Mouse (Mus musculus): ENCODE results near the gene Kifc3.

DNA sequence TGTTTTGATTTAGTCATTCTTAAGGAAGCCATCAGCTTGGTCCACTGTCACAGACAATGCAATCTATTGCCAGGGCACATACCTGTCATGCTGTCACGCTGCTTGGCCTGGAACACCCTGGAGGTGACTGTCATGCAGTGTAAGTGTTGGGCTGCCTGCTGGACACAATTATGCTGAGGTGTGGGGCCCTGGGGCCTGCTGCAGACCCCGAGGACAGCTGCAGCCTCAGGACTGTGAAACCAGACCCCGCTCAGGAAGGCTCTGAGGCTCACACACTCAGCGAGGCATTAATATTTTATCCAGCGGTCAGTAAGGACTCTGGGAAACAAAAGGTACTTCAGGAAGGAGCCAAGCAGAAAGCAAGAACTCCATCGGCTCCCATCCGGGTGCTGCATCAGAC, 38.1 kb downstream of the Kifc3 start:
- TF ChIP-seq POLR2A (IDR thresholded peaks at IDR 0.05; ENCODE audit: control insufficient read depth, low read depth, low read length) (no peak), CTCF (IDR thresholded peaks at IDR 0.05; ENCODE audit: control insufficient read depth, insufficient read depth, insufficient replicate concordance, low read depth, low read length) (no peak)

All from testis, adult 2 months (tissue).